Mouse (Mus musculus): Measurements from ENCODE around the gene Zscan21. TPM values are rescaled to one million over a fixed set of nuclear protein-coding genes. Genes with fewer than 3 reads are reported as not detected.

The Zscan21 gene
- total RNA-seq, 2 experiments from 2014 or later: 10.9 TPM

Other genes starting within 250 kb of the Zscan21 start
- 3.2 and 13.2 TPM in 2 replicates for gene Pilrb2, start 245.1 kb upstream of the Zscan21 start, total RNA-seq (2014; fragmentation: Nextera tagmentation)
- 4.3 and 10.3 TPM in 2 replicates for gene Pilrb2, start 245.1 kb upstream of the Zscan21 start, total RNA-seq (2017)
- not detected in 2 replicates for gene Cyp3a13, start 195.3 kb upstream of the Zscan21 start, total RNA-seq (2014; fragmentation: Nextera tagmentation)
- not detected in 2 replicates for gene Cyp3a13, start 195.3 kb upstream of the Zscan21 start, total RNA-seq (2017)
- gene Gjc3, start 153.8 kb upstream of the Zscan21 start, total RNA-seq (2014; fragmentation: Nextera tagmentation): not detected in 2 replicates
- gene Gjc3, start 153.8 kb upstream of the Zscan21 start, total RNA-seq (2017): not detected in 2 replicates
- gene Azgp1, start 135.4 kb upstream of the Zscan21 start, total RNA-seq (2014; fragmentation: Nextera tagmentation): not detected in 2 replicates
- gene Azgp1, start 135.4 kb upstream of the Zscan21 start, total RNA-seq (2017): not detected in 2 replicates
- not detected in 2 replicates for gene Smok3a, start 95.6 kb upstream of the Zscan21 start, total RNA-seq (2014; fragmentation: Nextera tagmentation)
- gene Smok3a, start 95.6 kb upstream of the Zscan21 start, total RNA-seq (2017): not detected in 2 replicates
- not detected in 2 replicates for gene Smok3b, start 95.5 kb upstream of the Zscan21 start, total RNA-seq (2014; fragmentation: Nextera tagmentation)
- not detected in 2 replicates for gene Smok3b, start 95.5 kb upstream of the Zscan21 start, total RNA-seq (2017)
- not detected in 2 replicates for gene Smok3c, start 63.7 kb upstream of the Zscan21 start, total RNA-seq (2014; fragmentation: Nextera tagmentation)
- not detected in 2 replicates for gene Smok3c, start 63.7 kb upstream of the Zscan21 start, total RNA-seq (2017)
- gene Zkscan1, start 31.8 kb upstream of the Zscan21 start, total RNA-seq (2014; fragmentation: Nextera tagmentation): 21.5 and 26.8 TPM in 2 replicates
- gene Zkscan1, start 31.8 kb upstream of the Zscan21 start, total RNA-seq (2017): 19.2 and 25.8 TPM in 2 replicates
- gene Zfp113, start 38.8 kb downstream of the Zscan21 start, total RNA-seq (2014; fragmentation: Nextera tagmentation): 7.9 and 11.2 TPM in 2 replicates
- 5.8 and 6.0 TPM in 2 replicates for gene Zfp113, start 38.8 kb downstream of the Zscan21 start, total RNA-seq (2017)
- 94.6 and 117 TPM in 2 replicates for gene Cops6, start 44.2 kb downstream of the Zscan21 start, total RNA-seq (2014; fragmentation: Nextera tagmentation)
- gene Cops6, start 44.2 kb downstream of the Zscan21 start, total RNA-seq (2017): 39.6 and 41.6 TPM in 2 replicates
- gene Ap4m1, start 55.1 kb downstream of the Zscan21 start, total RNA-seq (2014; fragmentation: Nextera tagmentation): 33.9 and 43.1 TPM in 2 replicates
- 34.8 and 41.5 TPM in 2 replicates for gene Ap4m1, start 55.1 kb downstream of the Zscan21 start, total RNA-seq (2017)
- gene Mcm7, start 55.5 kb downstream of the Zscan21 start, total RNA-seq (2014; fragmentation: Nextera tagmentation): 291 and 311 TPM in 2 replicates
- 490 and 580 TPM in 2 replicates for gene Mcm7, start 55.5 kb downstream of the Zscan21 start, total RNA-seq (2017)
- gene Taf6, start 70.5 kb downstream of the Zscan21 start, total RNA-seq (2014; fragmentation: Nextera tagmentation): 30.1 and 46.9 TPM in 2 replicates
- gene Taf6, start 70.5 kb downstream of the Zscan21 start, total RNA-seq (2017): 46.2 and 49.0 TPM in 2 replicates
- gene Cnpy4, start 70.6 kb downstream of the Zscan21 start, total RNA-seq (2014; fragmentation: Nextera tagmentation): 26.5 and 36.2 TPM in 2 replicates
- gene Cnpy4, start 70.6 kb downstream of the Zscan21 start, total RNA-seq (2017): 50.9 and 52.5 TPM in 2 replicates
- gene Mblac1, start 77.4 kb downstream of the Zscan21 start, total RNA-seq (2014; fragmentation: Nextera tagmentation): 7.8 and 10.6 TPM in 2 replicates
- 8.8 and 12.4 TPM in 2 replicates for gene Mblac1, start 77.4 kb downstream of the Zscan21 start, total RNA-seq (2017)
- 2.3 and 4.3 TPM in 2 replicates for gene Nxpe5, start 109.0 kb downstream of the Zscan21 start, total RNA-seq (2014; fragmentation: Nextera tagmentation)
- 1.8 and 2.8 TPM in 2 replicates for gene Nxpe5, start 109.0 kb downstream of the Zscan21 start, total RNA-seq (2017)
- gene Lamtor4, start 138.6 kb downstream of the Zscan21 start, total RNA-seq (2014; fragmentation: Nextera tagmentation): 132 and 143 TPM in 2 replicates
- gene Lamtor4, start 138.6 kb downstream of the Zscan21 start, total RNA-seq (2017): 80.9 and 86.9 TPM in 2 replicates
- gene BC037034, start 147.1 kb downstream of the Zscan21 start, total RNA-seq (2014; fragmentation: Nextera tagmentation): 66.1 and 68.2 TPM in 2 replicates
- gene BC037034, start 147.1 kb downstream of the Zscan21 start, total RNA-seq (2017): 37.8 and 50.5 TPM in 2 replicates
- gene Gal3st4, start 155.9 kb downstream of the Zscan21 start, total RNA-seq (2014; fragmentation: Nextera tagmentation): not detected in 2 replicates
- gene Gal3st4, start 155.9 kb downstream of the Zscan21 start, total RNA-seq (2017): 1.5 TPM in 1 of 2 replicates, not detected in the other
- gene Gm43720, start 163.1 kb downstream of the Zscan21 start, total RNA-seq (2014; fragmentation: Nextera tagmentation): not detected in 2 replicates
- gene Gm43720, start 163.1 kb downstream of the Zscan21 start, total RNA-seq (2017): 0.05 TPM in 1 of 2 replicates, not detected in the other
- gene Gpc2, start 163.1 kb downstream of the Zscan21 start, total RNA-seq (2014; fragmentation: Nextera tagmentation): 4.2 and 7.9 TPM in 2 replicates
- 2.9 and 3.9 TPM in 2 replicates for gene Gpc2, start 163.1 kb downstream of the Zscan21 start, total RNA-seq (2017)
- gene Stag3, start 163.3 kb downstream of the Zscan21 start, total RNA-seq (2014; fragmentation: Nextera tagmentation): 11.7 and 19.4 TPM in 2 replicates
- 7.6 and 17.4 TPM in 2 replicates for gene Stag3, start 163.3 kb downstream of the Zscan21 start, total RNA-seq (2017)
- gene Pvrig, start 225.1 kb downstream of the Zscan21 start, total RNA-seq (2014; fragmentation: Nextera tagmentation): not detected in 2 replicates
- gene Pvrig, start 225.1 kb downstream of the Zscan21 start, total RNA-seq (2017): not detected in 2 replicates